Mouse (Mus musculus) liver, embryonic 14.5 days (tissue): ENCODE measurements around the gene Gab1. TPM values are rescaled to one million over a fixed set of nuclear protein-coding genes. Genes with fewer than 3 reads are reported as not detected.

Experiments
- ATAC-seq: fragments of 200-750 bp; cut with Nextera tagmentation; 2 replicates; pipeline ENCODE4 v1.8.0; 2017; ENCODE audit warnings: moderate number of reproducible peaks, mild to moderate bottlenecking, moderate library complexity; ENCODE audit not compliant: insufficient read depth
- DNase-seq, 3 experiments: peaks; one replicate each; pipeline ENCODE4 v3.0.0-alpha.2; 2012 to 2013; ENCODE audit warnings: low read depth in 3 of 3, low spot score in 3 of 3
- H3K27ac ChIP-seq: fragments of 300-500 bp; sonication (generic); 2 replicates; pipeline ENCODE4 v1.5.1; 2014; ENCODE audit warnings: moderate library complexity, mild to moderate bottlenecking, control low read depth, inconsistent platforms
- H3K27me3 ChIP-seq: fragments of 300-500 bp; sonication (generic); 2 replicates; pipeline ENCODE4 v1.6.1; 2014; ENCODE audit warnings: mild to moderate bottlenecking, low read length, moderate library complexity; ENCODE audit not compliant: control insufficient read depth, insufficient read depth
- H3K36me3 ChIP-seq: fragments of 300-500 bp; sonication (generic); replicated peaks from 2 replicates; pipeline ENCODE4 v1.6.1; 2014; ENCODE audit warnings: low read depth; ENCODE audit not compliant: control insufficient read depth, insufficient read depth
- H3K4me1 ChIP-seq, 2 experiments: fragments of 200-500 bp in 1 of 2; fragments of 300-500 bp in 1 of 2; sonication (generic) in 1 of 2; replicated peaks; 2 replicates each; pipeline ENCODE4 v1.6.1; 2012 to 2014; ENCODE audit warnings: antibody characterized with exemption in 1 of 2, inconsistent platforms in 1 of 2, low read length in 1 of 2; ENCODE audit not compliant: control insufficient read depth in 2 of 2, insufficient read depth in 2 of 2
- H3K4me2 ChIP-seq: fragments of 300-500 bp; sonication (generic); 2 replicates; pipeline ENCODE4 v1.6.1; 2014; ENCODE audit warnings: low read depth, mild to moderate bottlenecking, control low read depth, moderate library complexity
- H3K4me3 ChIP-seq, 2 experiments: fragments of 200-500 bp in 1 of 2; fragments of 300-500 bp in 1 of 2; sonication (generic) in 1 of 2; 2 replicates each; pipeline ENCODE4 v1.5.1; 2012 to 2014; ENCODE audit warnings: low read depth in 2 of 2, low read length in 2 of 2, mild to moderate bottlenecking in 2 of 2, control low read depth in 1 of 2, inconsistent platforms in 1 of 2, moderate library complexity in 1 of 2; ENCODE audit not compliant: insufficient read depth in 1 of 2
- H3K9ac ChIP-seq: fragments of 300-500 bp; sonication (generic); replicated peaks from 2 replicates; pipeline ENCODE4 v1.6.1; 2014; ENCODE audit warnings: mild to moderate bottlenecking, control low read depth, moderate library complexity
- H3K9me3 ChIP-seq: fragments of 300-500 bp; sonication (generic); 2 replicates; pipeline ENCODE4 v1.6.1; 2016; ENCODE audit warnings: low read length, mixed read lengths; ENCODE audit not compliant: control insufficient read depth
- CTCF ChIP-seq: IDR thresholded peaks from 2 replicates; pipeline ENCODE4 v1.5.1; 2016; ENCODE audit warnings: antibody characterized with exemption, low read depth, control low read depth
- EP300 ChIP-seq: IDR thresholded peaks from 2 replicates; pipeline ENCODE4 v1.6.1; 2016; ENCODE audit warnings: antibody characterized with exemption, low read depth
- WGBS: fragments of 180-500 bp; shearing (Covaris S2); extraction: QIAGEN DNeasy Blood & Tissue Kit; methylation state at CpG from one replicate; pipeline ENCODE4 v1.1.7; 2014; ENCODE audit not compliant: insufficient replicate concordance; 5-methylcytosine and 5-hydroxymethylcytosine counted together
- polyA plus RNA-seq, 2 experiments: library from polyadenylated mRNA; depleted of rRNA in 1 of 2; stranded (reverse) in 1 of 2; unstranded in 1 of 2; fragments of >200 nt; fragmentation: Nextera tagmentation in 1 of 2; extraction: Ambion mirVana in 1 of 2; gene quantifications; 2 replicates each; pipeline versions ENCODE4 v1.2.1 to v1.2.3; 2012 to 2014

Gab1 gene
- polyA plus RNA-seq, 2 experiments, result 7.8 to 10.3 TPM

DNA sequence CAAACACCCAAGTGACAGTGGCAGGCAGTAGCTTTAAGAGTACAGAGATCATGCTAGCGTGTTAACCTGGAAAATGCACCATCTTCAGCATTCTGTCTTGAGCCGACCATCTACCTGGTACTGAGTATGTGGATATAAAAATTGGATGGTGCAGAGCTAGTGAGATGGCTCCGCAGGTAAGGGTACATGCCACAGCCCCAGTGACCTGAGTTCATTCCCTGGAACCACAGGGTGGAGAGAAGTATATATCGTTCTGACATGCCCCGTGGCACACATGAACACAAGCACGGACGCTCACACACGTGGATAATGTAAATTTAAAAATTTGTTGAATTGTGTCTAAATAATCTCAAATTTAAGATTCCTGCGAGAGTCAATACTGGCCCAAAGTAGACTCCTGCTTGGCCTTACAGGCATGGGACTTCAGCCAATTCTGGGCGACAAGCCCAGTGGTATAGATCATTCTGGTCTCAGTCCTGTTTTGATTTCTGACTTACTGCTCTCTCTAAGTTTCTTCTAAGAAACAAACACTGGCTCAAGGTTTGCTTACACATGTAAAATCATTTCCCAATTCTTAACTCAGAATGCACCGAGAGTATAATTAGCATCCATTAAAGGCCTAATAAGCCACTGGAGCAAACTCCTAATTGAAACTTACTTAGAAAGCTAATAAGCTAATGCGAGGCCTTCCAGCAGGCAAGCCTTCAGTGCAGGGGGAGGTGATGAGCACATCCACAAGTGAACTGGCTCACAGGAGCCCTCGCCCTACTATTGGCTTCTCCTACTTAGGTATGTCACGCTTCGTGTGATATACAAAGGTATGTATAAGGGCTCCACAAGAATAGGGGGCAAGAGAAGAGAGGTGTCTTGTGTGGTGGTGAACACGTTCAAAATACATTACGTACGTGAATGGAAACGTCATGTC is 85.5 kb downstream of the Gab1 start:
- H3K4me3 ChIP-seq, result no peak overlapping the region
- H3K9me3 ChIP-seq, result no peaks in the 10 kb centered on the region
- WGBS, result 84% methylated on average over 19 of the region's 19 CpGs
- no peak overlapping the region for H3K27ac ChIP-seq
- H3K36me3 ChIP-seq, result peaks cover 13% of the 10 kb centered on the region
- DNase-seq (no peak), ATAC-seq (no peak)
- H3K9ac ChIP-seq, result no peak overlapping the region
- no peak overlapping the region for H3K4me2 ChIP-seq
- no peaks in the 10 kb centered on the region for H3K4me1 ChIP-seq
- no peaks in the 10 kb centered on the region for H3K27me3 ChIP-seq
- TF ChIP-seq EP300, result no peak
- no peak for TF ChIP-seq CTCF

- Histone ChIP-seq H3K9me3 (no peaks in the 10 kb centered on the region), H3K9ac (no peak overlapping the region), H3K27me3 (no peaks in the 10 kb centered on the region), H3K4me1 (no peaks in the 10 kb centered on the region), H3K36me3 (peaks cover 14% of the 10 kb centered on the region), H3K4me3 (no peak overlapping the region), H3K27ac (no peak overlapping the region), H3K4me2 (no peak overlapping the region)
- DNase-seq (no peak), ATAC-seq (no peak)
- TF ChIP-seq EP300 (no peak), CTCF (no peak)
- WGBS, result 45% methylated on average over 11 of the region's 11 CpGs
Measured at GRCm38 (mm10) chr8:80793791-80794515, 86.4 kb downstream of the Gab1 start.

DNA sequence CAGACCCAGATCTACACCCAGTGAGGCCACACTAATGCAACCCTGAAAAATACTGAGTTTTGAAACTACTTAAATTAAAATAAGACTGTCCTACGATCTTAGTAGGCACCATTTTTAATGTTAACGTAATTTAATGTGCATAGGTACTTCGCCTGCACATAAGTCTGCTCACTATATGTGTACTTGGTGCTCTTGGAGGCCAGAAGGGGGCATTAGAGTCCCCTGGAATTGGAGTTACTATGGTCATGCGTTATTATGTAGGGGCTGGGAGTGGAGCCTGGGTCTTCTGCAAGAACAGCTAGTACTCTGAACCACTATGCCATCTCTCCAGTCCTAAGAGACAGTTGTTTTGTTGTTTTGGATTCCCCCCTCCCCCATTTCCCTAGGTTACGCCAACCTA is 88.1 kb downstream of the Gab1 start:
- Histone ChIP-seq H3K27ac (no peak overlapping the region), H3K36me3 (peaks cover 30% of the 10 kb centered on the region), H3K4me3 (no peak overlapping the region), H3K9ac (no peak overlapping the region), H3K27me3 (no peaks in the 10 kb centered on the region), H3K4me1 (no peaks in the 10 kb centered on the region), H3K4me2 (no peak overlapping the region), H3K9me3 (no peaks in the 10 kb centered on the region)
- DNase-seq, result no peak
- TF ChIP-seq CTCF, result peak; percentile 11; the same call in 1 of the 2 replicates
- TF ChIP-seq EP300, result no peak
- WGBS, result 80% methylated on average over 5 of the region's 5 CpGs
- ATAC-seq, result no peak

DNA sequence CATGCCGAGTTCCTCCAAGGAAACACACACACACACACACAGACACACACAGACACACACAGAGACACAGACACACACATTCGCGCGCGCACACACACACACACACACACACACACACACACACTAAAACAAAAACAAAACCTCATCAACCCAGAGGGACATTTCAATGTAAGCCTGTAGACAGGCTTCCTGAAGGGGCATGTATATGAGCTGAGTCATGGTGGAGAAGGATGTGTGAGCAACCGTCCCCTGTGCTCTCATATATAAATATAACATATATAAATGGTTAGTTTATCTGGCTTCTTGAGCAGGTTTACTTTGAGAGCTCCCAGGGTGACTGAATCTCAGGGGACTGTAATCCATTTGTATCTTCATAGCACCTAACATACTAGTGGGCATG is 91.0 kb downstream of the Gab1 start:
- DNase-seq, result no peak
- Histone ChIP-seq H3K4me1 (no peaks in the 10 kb centered on the region), H3K4me2 (no peak overlapping the region), H3K27me3 (no peaks in the 10 kb centered on the region), H3K27ac (no peak overlapping the region), H3K9me3 (no peaks in the 10 kb centered on the region), H3K4me3 (no peak overlapping the region), H3K36me3 (peaks cover 41% of the 10 kb centered on the region), H3K9ac (no peak overlapping the region)
- no peak for TF ChIP-seq CTCF
- no peak for TF ChIP-seq EP300
- no peak for ATAC-seq
- WGBS, result 61% methylated on average over 6 of the region's 6 CpGs

GRCm38 (mm10) chr8:80784559-80784958 is 95.8 kb downstream of the Gab1 start:
- ATAC-seq, result no peak
- DNase-seq, result no peak
- Histone ChIP-seq H3K4me1 (no peaks in the 10 kb centered on the region), H3K36me3 (peaks cover 42% of the 10 kb centered on the region), H3K4me3 (no peak overlapping the region), H3K27me3 (no peaks in the 10 kb centered on the region), H3K9me3 (no peaks in the 10 kb centered on the region), H3K9ac (no peak overlapping the region), H3K4me2 (no peak overlapping the region), H3K27ac (no peak overlapping the region)
- TF ChIP-seq CTCF (no peak), EP300 (no peak)
- WGBS, result 87% methylated on average over 9 of the region's 9 CpGs
